Mouse (Mus musculus): ENCODE results near the gene Fdx1.

Fdx1 gene

GRCm38 (mm10) chr9:51961190-51961909 lies 2.0 kb downstream of the Fdx1 start:
- DNase-seq, result no peak

GRCm38 (mm10) chr9:51960331-51960730 lies 3.0 kb downstream of the Fdx1 start:
- no peak for DNase-seq

- DNase-seq, result no peak
Observed at GRCm38 (mm10) chr9:51958981-51959380, 4.4 kb downstream of the Fdx1 start.

- DNase-seq, result no peak
Observed at GRCm38 (mm10) chr9:51957025-51957424, 6.3 kb downstream of the Fdx1 start.

GRCm38 (mm10) chr9:51956484-51956883 lies 6.9 kb downstream of the Fdx1 start:
- no peak for DNase-seq

- DNase-seq, result peak; percentile 24
Observed at GRCm38 (mm10) chr9:51951337-51951736, 12.0 kb downstream of the Fdx1 start.

GRCm38 (mm10) chr9:51950667-51951066 lies 12.7 kb downstream of the Fdx1 start:
- DNase-seq, result no peak

GRCm38 (mm10) chr9:51950225-51950624 lies 13.1 kb downstream of the Fdx1 start:
- DNase-seq, result no peak

- DNase-seq, result no peak
Observed at GRCm38 (mm10) chr9:51943934-51944333, 19.4 kb downstream of the Fdx1 start.

- DNase-seq, result peak; percentile 46
Observed at GRCm38 (mm10) chr9:51934641-51935040, 28.7 kb downstream of the Fdx1 start.

- no peak for DNase-seq
Observed at GRCm38 (mm10) chr9:51931997-51932396, 31.4 kb downstream of the Fdx1 start.

- no peak for DNase-seq
Observed at GRCm38 (mm10) chr9:51931054-51931690, 32.2 kb downstream of the Fdx1 start.

GRCm38 (mm10) chr9:51929972-51930371 lies 33.4 kb downstream of the Fdx1 start:
- no peak for DNase-seq

GRCm38 (mm10) chr9:51928659-51929058 lies 34.7 kb downstream of the Fdx1 start:
- DNase-seq, result no peak

GRCm38 (mm10) chr9:51928116-51928515 lies 35.2 kb downstream of the Fdx1 start:
- DNase-seq, result no peak

GRCm38 (mm10) chr9:51927680-51928079 lies 35.7 kb downstream of the Fdx1 start:
- DNase-seq, result no peak

- DNase-seq, result no peak
Observed at GRCm38 (mm10) chr9:51926629-51927028, 36.7 kb downstream of the Fdx1 start.

GRCm38 (mm10) chr9:51924551-51925081 lies 38.7 kb downstream of the Fdx1 start:
- DNase-seq, result peak; percentile 77

- peak; percentile 29 for DNase-seq
Observed at GRCm38 (mm10) chr9:51922756-51923155, 40.6 kb downstream of the Fdx1 start.

GRCm38 (mm10) chr9:51915580-51915979 lies 47.8 kb downstream of the Fdx1 start:
- no peak for DNase-seq

GRCm38 (mm10) chr9:51914481-51915120 lies 48.8 kb downstream of the Fdx1 start:
- no peak for DNase-seq

- peak; percentile 79 for DNase-seq
Observed at GRCm38 (mm10) chr9:51908838-51909237, 54.5 kb downstream of the Fdx1 start.

GRCm38 (mm10) chr9:51908255-51908654 lies 55.1 kb downstream of the Fdx1 start:
- no peak for DNase-seq

GRCm38 (mm10) chr9:51906938-51907337 lies 56.4 kb downstream of the Fdx1 start:
- no peak for DNase-seq
